7 mouse cellular contexts compared by ENCODE assay signal in the genomic region with DNA sequence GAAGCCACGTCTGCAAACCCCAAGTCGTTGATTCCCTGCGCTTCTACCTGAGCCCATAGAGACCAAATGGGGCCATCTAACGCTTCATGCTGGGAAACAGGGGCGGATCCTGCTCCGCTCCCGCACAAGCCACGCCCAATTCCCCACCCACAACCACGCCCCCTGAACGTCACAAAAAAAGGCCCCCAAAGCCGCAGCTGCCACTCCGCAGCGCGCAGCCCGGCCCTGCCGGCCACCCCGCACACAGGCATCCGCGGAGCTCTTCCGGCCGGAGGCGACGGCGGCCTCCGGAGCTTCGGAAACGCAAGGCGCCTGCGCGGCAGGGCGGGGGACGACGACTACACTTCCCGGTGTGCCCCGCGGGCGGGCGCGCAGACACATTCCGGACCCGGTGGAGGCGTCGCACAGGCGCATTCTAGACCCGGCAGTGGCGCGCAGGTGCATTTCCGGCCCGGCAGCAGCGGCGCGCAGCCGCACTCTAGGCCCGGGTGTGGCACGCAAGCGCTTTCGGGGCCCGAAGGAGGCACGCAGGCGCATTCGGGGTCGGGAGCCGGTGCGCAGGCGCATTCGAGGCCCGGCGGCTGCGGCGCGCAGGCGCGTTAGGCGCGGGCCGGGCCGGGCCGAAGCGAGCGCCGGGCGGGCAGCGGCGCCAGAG. TPM values are rescaled to one million over a fixed set of nuclear protein-coding genes. Genes with fewer than 3 reads are reported as not detected.
DNase-seq lines count a peak whose midpoint lies in the region; ATAC-seq lines count a peak whose summit lies in the region.

TSS of gene Cdc34 (plus strand) at position 605 of the 655 bp plus-strand sequence.

- peak; percentile 99 for DNase-seq in adrenal gland, adult 18-20 months (ENCODE audit: low spot score in 2 of 2)
- peak; percentile 99 for DNase-seq in embryo, embryonic 11 days
- peak; percentile 99 for DNase-seq in gastrocnemius, postnatal 36 days
- DNase-seq in left cerebral cortex, postnatal 36 days (ENCODE audit: low spot score in 2 of 2), result peak; percentile 100
- DNase-seq in midbrain, embryonic 11.5 days (ENCODE audit: low spot score, missing footprints), result peak; percentile 100
- DNase-seq in skeletal muscle tissue, adult 2 months (ENCODE audit: low read depth, low spot score), result peak; percentile 100

- H3K27ac ChIP-seq in intestine, embryonic 16.5 days (ENCODE audit: low read length), result peak within 1 kb of the TSS; percentile 86
- peak within 1 kb of the TSS; percentile 33 for H3K27ac ChIP-seq in midbrain, embryonic 11.5 days (ENCODE audit: low read depth, low read length)

- H3K27me3 ChIP-seq in intestine, embryonic 16.5 days (replicated peaks; ENCODE audit: control insufficient read depth, insufficient read depth, low read length), result no peaks in the 10 kb centered on the region
- no peaks in the 10 kb centered on the region for H3K27me3 ChIP-seq in midbrain, embryonic 11.5 days (ENCODE audit: control insufficient read depth, insufficient read depth, low read length)

- H3K36me3 ChIP-seq in intestine, embryonic 16.5 days (ENCODE audit: control insufficient read depth, insufficient read depth, low read length), result peaks cover 16% of the 10 kb centered on the region
- H3K36me3 ChIP-seq in midbrain, embryonic 11.5 days (ENCODE audit: control insufficient read depth, insufficient read depth, low read length), result peaks cover 16% of the 10 kb centered on the region

- no peaks in the 10 kb centered on the region for H3K9me3 ChIP-seq in intestine, embryonic 16.5 days (ENCODE audit: control insufficient read depth, low read length)
- H3K9me3 ChIP-seq in midbrain, embryonic 11.5 days (ENCODE audit: control insufficient read depth, low read length), result no peaks in the 10 kb centered on the region

- intact Hi-C loops in gastrocnemius, postnatal 36 days (cut with DNase I), result no loop called here
- intact Hi-C loops in left cerebral cortex, postnatal 36 days (cut with DNase I), result loop anchor here (1.0 kb wide), 1 partner anchor 12 kb away; the partner anchor contains the start of gene Tpgs1

- H3K4me1 ChIP-seq in intestine, embryonic 16.5 days (ENCODE audit: control insufficient read depth, insufficient read depth, low read length), result peaks cover 24% of the 10 kb centered on the region
- H3K4me1 ChIP-seq in midbrain, embryonic 11.5 days (ENCODE audit: control insufficient read depth, insufficient read depth, low read length), result peaks cover 17% of the 10 kb centered on the region

- H3K4me2 ChIP-seq in intestine, embryonic 16.5 days (ENCODE audit: low read depth, low read length), result peak within 1 kb of the TSS; percentile 70
- H3K4me2 ChIP-seq in midbrain, embryonic 11.5 days, result peak within 1 kb of the TSS; percentile 54

- peak within 1 kb of the TSS; percentile 88 for H3K4me3 ChIP-seq in intestine, embryonic 16.5 days (ENCODE audit: low read length)
- peak within 1 kb of the TSS; percentile 83 for H3K4me3 ChIP-seq in midbrain, embryonic 11.5 days (ENCODE audit: low read depth, low read length)

- peak; percentile 95 for ATAC-seq in intestine, embryonic 16.5 days
- ATAC-seq in midbrain, embryonic 11.5 days (ENCODE audit: low FRiP score), result peak; percentile 95

- peak within 1 kb of the TSS; percentile 87 for H3K9ac ChIP-seq in intestine, embryonic 16.5 days (ENCODE audit: low read depth, low read length)
- peak within 1 kb of the TSS; percentile 78 for H3K9ac ChIP-seq in midbrain, embryonic 11.5 days (ENCODE audit: low read length)

- under 1% methylated on average over 75 of the region's 84 CpGs for WGBS in intestine, embryonic 16.5 days
- under 1% methylated on average over 72 of the region's 84 CpGs for WGBS in midbrain, embryonic 11.5 days

RNA-seq across cellular contexts. Expression of gene Cdc34, which starts in this region (rescaled TPM):
- total RNA-seq in adrenal gland, adult 18-20 months (2021), result 100 to 1,000 TPM in 1 of 2 experiments, 10 to 100 TPM in 1; 87.6 to 120 TPM
- 100 to 1,000 TPM; 344 to 378 TPM for total RNA-seq in gastrocnemius, postnatal 36 days (2021)
- 120 and 128 TPM in 2 replicates for polyA plus RNA-seq in intestine, embryonic 16.5 days (2015; fragmentation: Nextera tagmentation; extraction: Ambion mirVana)
- 10 to 100 TPM; 76.2 to 90.0 TPM for total RNA-seq in left cerebral cortex, postnatal 36 days (2021)
- 149 and 178 TPM in 2 replicates for polyA plus RNA-seq in midbrain, embryonic 11.5 days (2014; fragmentation: Nextera tagmentation; extraction: Ambion mirVana)

Comparison
In these comparisons a context has a peak if more than half of its experiments do, and no peak if none do; other contexts are left out.
1. Peak in every context shown above with its lines: DNase-seq, ATAC-seq, H3K4me3 ChIP-seq and H3K27ac ChIP-seq.